Mouse (Mus musculus): ENCODE measurements around the gene Nol10.
A peak's percentile ranks its signal among the peaks of the same experiment; 100 is the strongest.

Gene Nol10

DNA sequence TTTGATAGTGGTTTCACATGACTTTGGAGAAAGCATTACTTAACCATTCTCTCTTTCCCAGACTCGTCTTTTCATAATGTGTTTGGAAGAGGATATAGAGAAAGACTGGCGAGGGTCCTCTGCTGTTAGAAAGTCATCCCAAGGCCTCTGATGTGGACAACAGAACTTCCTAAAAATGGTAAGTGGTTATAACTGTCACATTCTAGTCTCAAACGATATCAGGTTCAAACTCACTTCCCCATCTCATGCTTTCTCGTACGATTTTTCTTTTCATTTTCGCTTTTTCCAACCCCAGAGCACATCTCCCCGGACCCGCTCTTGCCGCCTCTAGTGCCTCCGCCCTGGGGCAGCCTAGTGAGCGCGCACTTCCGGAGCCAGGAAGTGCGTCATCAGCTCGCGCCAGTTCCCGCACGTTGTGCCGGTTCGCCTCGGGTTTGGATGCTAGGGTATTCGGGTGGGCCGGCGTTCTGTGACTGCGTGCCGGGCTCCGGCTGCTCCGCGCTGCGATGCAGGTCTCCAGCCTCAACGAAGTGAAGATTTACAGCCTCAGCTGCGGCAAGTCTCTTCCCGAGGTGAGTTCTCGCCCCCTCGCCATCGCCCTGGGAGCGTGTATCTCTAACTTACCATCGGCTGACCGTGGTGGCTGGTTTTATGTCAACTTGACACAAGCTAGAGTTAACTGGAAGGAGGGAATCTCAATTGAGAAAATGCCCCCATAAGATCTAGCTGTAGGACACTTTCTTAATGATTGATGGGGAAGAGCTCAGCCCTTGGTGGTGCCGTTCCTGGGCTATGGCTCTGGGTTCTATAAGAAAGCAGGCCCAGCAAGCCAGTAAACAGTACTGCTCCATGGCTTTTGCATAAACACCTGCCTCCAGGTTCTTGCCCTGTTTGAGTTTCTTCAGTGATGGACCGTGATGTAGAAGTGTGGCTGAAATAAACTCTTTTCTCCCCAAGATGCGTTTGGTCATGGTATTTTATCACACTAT lies at the start of gene Nol10:
TSS of gene Nol10 (plus strand) at position 411 of the 989 bp plus-strand sequence.
- peak; percentile 91 for DNase-seq

DNA sequence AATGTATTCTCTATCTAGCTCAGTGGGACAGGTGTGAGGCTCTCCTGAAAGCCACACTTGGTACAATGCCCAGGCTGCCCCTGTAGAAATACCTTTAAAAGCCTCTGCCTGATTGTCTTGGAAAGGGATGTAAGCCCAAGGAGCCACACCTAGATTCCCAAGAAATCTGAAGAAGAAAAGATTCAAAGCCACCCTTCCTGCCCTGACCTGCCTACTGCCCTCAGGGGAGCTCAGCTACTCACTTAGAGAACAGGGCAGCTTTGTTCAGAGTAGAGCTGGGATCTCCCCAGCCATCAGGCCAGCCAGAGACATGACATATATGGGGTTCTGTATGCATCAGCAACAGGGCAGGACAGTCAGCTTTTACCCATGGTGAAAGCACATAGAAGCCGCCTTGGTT lies 48.4 kb upstream of the Nol10 start:
- DNase-seq: no peak

DNA sequence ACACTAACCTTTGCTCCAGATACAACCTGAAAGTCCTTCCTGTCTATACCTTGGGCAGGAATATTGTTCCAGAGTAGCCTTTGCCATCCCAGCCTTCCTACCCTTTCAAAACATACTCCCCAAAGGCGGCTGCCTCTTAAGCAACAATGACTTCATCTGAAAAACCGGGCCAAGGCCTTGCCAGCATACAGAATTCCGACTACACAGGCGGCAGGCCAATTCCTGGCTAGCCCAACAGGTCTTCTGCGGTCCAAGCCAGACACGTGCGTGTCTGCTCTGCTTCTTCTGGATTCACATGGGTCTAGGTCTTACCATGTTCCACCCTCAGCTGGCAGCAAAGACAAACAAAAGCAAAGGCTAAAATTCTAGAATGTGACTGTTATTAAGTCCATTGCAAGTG lies 42.8 kb upstream of the Nol10 start:
- peak; percentile 71 for DNase-seq

GRCm38 (mm10) chr12:17308246-17308645 lies 40.0 kb upstream of the Nol10 start:
- DNase-seq: no peak

DNA sequence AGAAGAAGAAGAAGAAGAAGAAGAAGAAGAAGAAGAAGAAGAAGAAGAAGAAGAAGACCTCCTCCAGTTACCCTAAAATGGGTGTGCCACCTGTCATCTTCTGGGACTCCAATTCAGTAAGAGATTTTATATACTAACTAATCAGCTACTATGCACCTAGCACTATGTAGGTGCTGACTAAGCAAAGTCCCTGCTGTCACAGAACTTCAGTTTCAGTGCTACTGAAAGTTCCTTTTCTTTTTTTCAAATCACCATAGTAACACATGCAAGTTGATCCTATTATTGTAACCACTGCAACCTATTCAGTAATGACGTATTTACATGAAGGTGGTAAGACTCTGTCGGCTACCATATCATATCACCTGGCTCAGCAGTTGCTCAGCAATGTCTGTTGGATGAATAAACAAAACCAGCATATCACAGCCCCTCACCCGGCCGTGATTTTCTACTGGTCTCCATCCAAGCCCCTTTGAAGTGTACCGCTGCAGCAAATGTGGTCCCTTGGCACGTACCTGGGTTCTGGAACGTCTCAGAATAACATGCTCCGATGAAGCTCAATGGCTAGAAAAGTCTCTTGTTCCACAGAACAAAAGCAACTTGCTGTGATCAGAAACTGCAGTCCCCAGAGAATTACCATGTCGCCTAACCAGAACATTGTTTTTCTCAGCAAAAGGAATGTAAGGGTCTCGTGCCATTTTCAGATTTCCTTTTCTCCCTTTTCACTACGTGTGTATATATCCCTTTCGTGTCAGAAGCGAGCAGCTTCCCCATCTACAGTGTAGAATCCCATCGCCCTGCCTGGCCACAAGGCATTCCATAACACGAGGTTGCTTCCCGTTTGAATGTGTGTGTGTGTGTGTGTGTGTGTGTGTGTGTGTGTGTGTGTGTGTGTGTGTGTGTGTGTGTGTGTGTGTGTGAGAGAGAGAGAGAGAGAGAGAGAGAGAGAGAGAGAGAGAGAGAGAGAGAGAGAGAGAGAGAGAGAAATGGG lies 37.1 kb upstream of the Nol10 start:
- no peak for DNase-seq

GRCm38 (mm10) chr12:17316096-17316495 lies 32.2 kb upstream of the Nol10 start:
- peak; percentile 89 for DNase-seq

DNA sequence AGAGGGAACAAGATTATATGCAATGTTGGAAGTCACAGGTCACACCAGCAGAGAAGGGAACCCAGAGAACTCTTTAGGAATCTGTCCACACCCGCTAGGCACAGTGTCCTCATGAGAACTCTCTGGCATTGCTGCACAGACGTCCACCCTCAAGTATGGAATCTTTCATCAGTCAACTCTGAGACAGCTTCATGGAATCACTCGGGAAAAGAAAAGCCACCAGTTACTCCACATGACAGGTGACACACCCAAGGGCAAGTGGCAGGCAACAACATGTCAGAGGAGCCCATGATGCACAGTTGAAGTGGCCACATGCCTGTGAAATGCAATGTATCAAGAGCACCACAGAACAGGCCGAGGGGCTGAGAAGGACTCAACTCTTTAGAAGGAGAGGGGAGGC lies 30.3 kb upstream of the Nol10 start:
- peak; percentile 42 for DNase-seq

- DNase-seq: peak; percentile 56
Measured at GRCm38 (mm10) chr12:17318453-17318852, 29.8 kb upstream of the Nol10 start.

DNA sequence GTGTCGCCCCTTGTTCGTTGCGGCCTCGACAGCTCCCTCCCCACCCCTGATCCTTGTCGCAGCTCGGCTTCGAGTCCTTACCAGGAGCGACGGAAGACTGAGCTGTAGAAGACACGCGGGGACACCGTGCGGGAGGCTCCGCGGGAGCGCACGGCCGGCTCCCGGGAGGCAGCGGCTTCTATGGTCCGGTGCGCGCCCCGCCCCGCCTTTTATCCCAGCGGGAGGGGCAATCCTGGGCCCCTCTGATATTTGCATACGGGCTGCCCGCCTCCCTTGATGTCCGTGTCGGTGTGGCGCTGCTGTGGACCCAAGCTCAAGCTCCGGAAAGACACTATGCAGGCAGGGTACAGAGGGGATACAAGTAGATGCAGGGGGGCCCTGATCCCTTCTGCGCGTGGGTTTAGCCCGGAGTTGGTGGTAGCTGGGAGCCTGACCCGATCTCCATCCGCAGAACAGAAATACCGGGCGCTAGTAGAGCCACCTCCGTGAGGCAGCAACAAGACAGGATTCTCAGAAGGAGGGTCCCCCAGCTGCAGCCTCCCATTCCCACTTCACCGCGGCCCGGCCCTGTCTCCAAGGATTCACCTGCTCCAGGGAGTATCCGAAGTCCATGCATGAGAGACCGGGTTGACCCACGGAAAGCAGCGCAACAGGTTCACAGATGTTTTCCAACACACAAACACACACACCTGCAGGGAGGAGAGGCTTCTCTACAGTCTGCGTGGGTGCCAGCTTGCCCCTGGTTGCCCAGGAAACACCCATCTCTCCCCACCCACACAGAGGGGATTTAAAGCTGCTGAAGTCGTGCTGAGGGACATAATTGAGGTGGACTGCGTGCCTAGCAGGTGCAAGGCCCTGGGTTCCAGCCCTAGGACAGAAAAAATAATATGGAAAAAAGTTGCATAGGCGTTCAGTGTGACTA lies 23.4 kb upstream of the Nol10 start:
- peak; percentile 79 for DNase-seq

DNA sequence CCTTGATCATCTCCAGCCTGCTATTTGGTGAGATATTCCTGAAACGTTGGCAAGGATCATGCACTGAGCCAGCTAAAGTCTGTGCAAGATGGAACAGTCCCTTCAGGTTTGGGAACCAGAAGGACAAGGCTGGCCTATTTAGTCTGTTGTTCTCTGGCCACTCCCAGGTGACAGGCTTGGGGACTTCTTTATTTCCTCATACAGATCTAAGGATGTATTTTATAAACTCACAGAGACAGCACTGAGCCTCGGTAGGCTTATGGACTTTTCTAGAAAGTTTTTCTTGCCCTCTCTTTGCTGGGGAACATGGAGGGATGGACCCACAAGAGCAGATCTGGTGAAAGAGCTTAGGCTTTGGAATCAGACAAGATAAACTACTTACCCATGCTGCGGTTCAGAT lies 19.0 kb upstream of the Nol10 start, which contains the start of gene Atp6v1c2:
TSS of gene Atp6v1c2 (minus strand) at position 101 of the 400 bp plus-strand sequence.
- no peak for DNase-seq

DNA sequence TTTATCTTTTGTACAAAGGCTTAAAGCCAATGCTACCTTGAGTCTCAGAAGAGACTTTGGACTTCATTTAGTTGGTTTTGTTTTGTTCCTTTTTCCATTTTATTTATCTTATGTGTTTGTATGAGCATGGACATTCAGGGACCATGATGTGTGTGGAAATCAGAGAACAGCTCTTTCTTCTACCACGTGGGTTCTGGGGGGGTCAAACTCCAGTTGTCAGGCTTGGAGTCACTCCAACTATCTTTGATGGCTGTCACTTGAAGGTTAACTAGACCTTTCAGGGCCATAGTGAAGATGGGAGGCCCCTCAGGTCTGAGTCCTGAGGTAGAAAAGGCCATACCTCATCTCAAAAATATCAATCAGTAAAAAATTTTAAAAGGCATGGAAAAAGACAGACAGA lies 14.8 kb upstream of the Nol10 start:
- no peak for DNase-seq

DNA sequence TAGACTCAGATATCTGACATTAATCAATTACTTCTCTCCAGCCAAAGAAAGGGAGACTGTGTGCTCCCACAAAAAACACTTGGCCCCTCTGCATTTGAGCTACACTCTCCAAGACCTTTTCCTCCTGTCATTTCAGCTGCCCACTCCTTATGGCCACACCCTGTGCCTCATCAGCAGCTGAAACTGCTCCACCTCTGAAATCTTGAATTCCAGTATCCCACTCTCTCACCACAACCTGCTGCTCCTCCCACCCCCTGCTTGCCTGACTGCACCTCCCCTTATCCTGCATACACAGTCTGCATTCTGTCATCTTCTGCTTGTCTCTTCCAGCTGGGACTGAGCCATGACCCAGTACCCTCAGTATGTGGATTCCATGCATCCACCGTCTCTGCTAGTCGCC lies 9.9 kb upstream of the Nol10 start:
- DNase-seq: no peak

- DNase-seq: peak; percentile 26
Measured at GRCm38 (mm10) chr12:17339114-17339905, 8.9 kb upstream of the Nol10 start.

GRCm38 (mm10) chr12:17347327-17348047 lies 771 bp upstream of the Nol10 start:
- DNase-seq: peak; percentile 20

GRCm38 (mm10) chr12:17350106-17350505 lies 1.8 kb downstream of the Nol10 start:
- no peak for DNase-seq

DNA sequence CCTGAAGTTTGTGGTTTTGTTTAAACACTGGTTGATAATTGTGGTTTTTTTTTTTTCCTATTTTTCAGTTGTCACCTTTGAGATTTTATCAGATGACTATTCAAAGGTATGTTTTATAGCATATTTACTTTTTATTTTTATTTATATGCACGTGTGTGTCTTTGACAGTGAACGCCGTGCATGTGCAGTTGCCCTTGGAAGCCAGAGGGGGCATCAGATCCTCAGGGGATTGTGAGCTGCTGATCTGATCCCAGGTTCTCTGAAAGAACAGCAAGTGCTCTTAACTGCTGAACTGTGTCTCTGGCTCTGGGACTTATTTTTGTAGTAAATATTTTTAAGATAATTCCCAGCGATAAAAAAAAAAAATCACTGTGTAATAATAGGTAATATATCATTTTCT lies 8.6 kb downstream of the Nol10 start:
- DNase-seq: no peak

DNA sequence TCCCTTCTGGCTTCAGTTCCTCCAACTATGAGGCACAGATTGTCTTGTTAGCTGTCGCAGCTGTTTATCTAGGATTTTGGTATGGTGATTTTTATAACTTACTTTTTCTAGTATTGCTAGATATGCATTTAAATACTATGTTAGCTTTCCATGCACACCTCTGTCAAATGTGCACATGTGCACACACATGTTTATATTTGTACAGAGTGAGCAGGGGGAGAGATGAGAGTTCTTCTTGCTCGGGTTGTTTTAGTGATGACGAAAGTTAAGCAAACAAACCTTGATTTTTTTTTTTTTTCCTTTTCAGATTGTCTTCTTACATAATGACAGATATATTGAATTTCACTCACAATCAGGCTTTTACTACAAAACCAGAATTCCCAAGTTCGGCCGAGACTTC lies 9.5 kb downstream of the Nol10 start:
- no peak for DNase-seq

DNA sequence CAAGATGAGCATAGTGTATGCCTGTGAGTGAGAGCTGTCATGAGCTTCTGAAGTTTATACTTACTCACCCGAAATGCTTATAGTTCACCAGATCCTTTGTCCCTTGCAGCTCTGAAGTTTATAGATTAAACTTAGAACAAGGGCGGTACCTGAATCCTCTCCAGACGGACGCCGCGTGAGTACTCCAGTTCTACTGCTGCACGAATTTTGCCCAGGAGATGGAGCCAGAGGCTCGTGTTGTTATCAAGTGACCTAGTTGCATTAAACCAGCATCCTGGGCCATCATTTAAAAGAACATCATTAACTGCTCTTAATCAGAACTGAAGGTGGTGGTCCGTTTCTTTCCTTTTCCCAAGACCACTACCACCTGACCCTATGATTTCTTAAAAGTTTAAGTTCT lies 10.7 kb downstream of the Nol10 start:
- peak; percentile 61 for DNase-seq

GRCm38 (mm10) chr12:17360104-17360503 lies 11.8 kb downstream of the Nol10 start:
- no peak for DNase-seq

DNA sequence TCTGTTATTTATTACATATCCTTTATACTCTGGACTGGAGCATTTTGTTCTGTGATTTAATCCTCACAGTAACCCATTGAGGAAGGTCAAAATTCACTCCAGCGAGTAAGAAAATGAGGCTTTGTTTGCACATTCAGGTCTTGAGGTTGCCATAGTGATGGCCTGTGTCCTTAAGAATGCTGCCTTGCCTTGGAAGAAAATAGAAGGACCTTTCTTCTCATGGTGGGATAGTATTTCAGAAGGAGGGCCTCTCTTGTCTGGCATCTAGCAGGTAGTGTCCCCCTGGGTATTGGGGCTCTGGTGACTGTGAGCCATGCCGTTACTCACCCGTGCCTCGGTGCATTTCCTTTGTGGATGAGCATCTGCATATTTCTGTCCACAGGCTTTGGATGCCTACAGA lies 12.4 kb downstream of the Nol10 start:
- peak; percentile 18 for DNase-seq

GRCm38 (mm10) chr12:17362316-17362715 lies 14.1 kb downstream of the Nol10 start:
- no peak for DNase-seq

Data from lung, postnatal 36 days (tissue).